ENCODE assay signal across 13 mouse cellular contexts in genomic region chr9:45432639-45433038, GRCm38 (mm10). TPM values are rescaled to one million over a fixed set of nuclear protein-coding genes. Genes with fewer than 3 reads are reported as not detected.
DNase-seq lines count a peak whose midpoint lies in the region; ATAC-seq lines count a peak whose summit lies in the region.
"Had no signal": no experiment of that assay in that cellular context is flagged by ENCODE, and none has a peak within 500 bp of the region (broad histone marks: within the 10 kb centered on the region; RNA-seq: fewer than 3 reads in every experiment).

No protein-coding gene starts in this region.

- peak overlapping the region; percentile 81 for H3K4me2 ChIP-seq in hindbrain, embryonic 14.5 days (replicated peaks)
- H3K4me2 ChIP-seq: limb, embryonic 15.5 days had no signal

- H3K36me3 ChIP-seq in hindbrain, embryonic 14.5 days (replicated peaks; ENCODE audit: control insufficient read depth, insufficient read depth) = no peaks in the 10 kb centered on the region
- H3K36me3 ChIP-seq: limb, embryonic 15.5 days had no signal

- H3K27me3 ChIP-seq in hindbrain, embryonic 14.5 days (ENCODE audit: control insufficient read depth, insufficient read depth, low read length) = peaks cover 41% of the 10 kb centered on the region

- intact Hi-C loops in left cerebral cortex, postnatal 36 days (cut with DNase I) = loop anchor here (5.0 kb wide), 2 partner anchors 35 to 105 kb away; no protein-coding TSS in a partner anchor

- peak overlapping the region; percentile 68 for H3K4me3 ChIP-seq in hindbrain, embryonic 14.5 days (replicated peaks; ENCODE audit: low read length)
- H3K4me3 ChIP-seq: limb, embryonic 15.5 days had no signal

- no peak for ATAC-seq in hindbrain, embryonic 14.5 days (ENCODE audit: low FRiP score)

- WGBS in hindbrain, embryonic 14.5 days = 40% methylated on average over 12 of the region's 12 CpGs

- H3K9ac ChIP-seq in hindbrain, embryonic 14.5 days = peak overlapping the region; percentile 79
- H3K9ac ChIP-seq: limb, embryonic 15.5 days had no signal

- peak overlapping the region; percentile 87 for H3K27ac ChIP-seq in hindbrain, embryonic 14.5 days
- H3K27ac ChIP-seq: kidney, postnatal 0 days; limb, embryonic 15.5 days had no signal

- DNase-seq in left cerebral cortex, adult 18-20 months (ENCODE audit: low spot score in 2 of 2) = peak; percentile 27 to 65
- no peak for DNase-seq in left cerebral cortex, adult 11 months (ENCODE audit: low spot score)
- DNase-seq in hindbrain, embryonic 14.5 days (ENCODE audit: low spot score) = no peak
- DNase-seq in left cerebral cortex, postnatal 36 days (ENCODE audit: low spot score in 2 of 2) = peak; percentile 51 to 62
- peak; percentile 38 for DNase-seq in right cerebral cortex, postnatal 14 days
- DNase-seq in adrenal gland, postnatal 10 days = no peak
- no peak for DNase-seq in retina, embryonic 14.5 days (ENCODE audit: low spot score)
- no peak for DNase-seq in cerebellum, postnatal 36 days
- DNase-seq: heart, postnatal 4 days; lung, postnatal 14 days; thymus, postnatal 14 days had no signal

- peaks cover 45% of the 10 kb centered on the region for H3K4me1 ChIP-seq in hindbrain, embryonic 14.5 days (replicated peaks; ENCODE audit: control insufficient read depth, insufficient read depth, low read length)

- no peaks in the 10 kb centered on the region for H3K9me3 ChIP-seq in hindbrain, embryonic 14.5 days (ENCODE audit: control insufficient read depth, low read length)
- H3K9me3 ChIP-seq: limb, embryonic 15.5 days had no signal

RNA-seq across cellular contexts. Expression of gene Dscaml1, which starts 6.2 kb away (rescaled TPM):
- 10 to 100 TPM; 47.7 to 48.3 TPM for total RNA-seq in left cerebral cortex, adult 18-20 months (2021)
- 13.2 and 15.1 TPM in 2 replicates for polyA plus RNA-seq in hindbrain, embryonic 14.5 days (2014; fragmentation: Nextera tagmentation; extraction: Ambion mirVana)
- 10 to 100 TPM; 42.5 to 64.6 TPM for total RNA-seq in left cerebral cortex, postnatal 36 days (2021)
- total RNA-seq in adrenal gland, postnatal 10 days (2021) = 1 to 10 TPM in 1 of 2 experiments, under 1 TPM in 1; 0.33 to 1.1 TPM
- total RNA-seq: heart, postnatal 4 days had no signal

RNA-seq across cellular contexts. Expression of gene Fxyd2, which starts 33.2 kb away (rescaled TPM):
- 1 to 10 TPM; 8.0 to 8.2 TPM for total RNA-seq in left cerebral cortex, adult 18-20 months (2021)
- polyA plus RNA-seq in hindbrain, embryonic 14.5 days (2014; fragmentation: Nextera tagmentation; extraction: Ambion mirVana) = 8.8 and 12.7 TPM in 2 replicates
- total RNA-seq in left cerebral cortex, postnatal 36 days (2021) = 1 to 10 TPM; 5.7 to 5.8 TPM
- total RNA-seq in adrenal gland, postnatal 10 days (2021) = 1 to 10 TPM; 2.3 to 7.3 TPM

Comparison
In these comparisons a context has a peak if more than half of its experiments do, and no peak if none do; other contexts are left out.
1. DNase-seq: peak in left cerebral cortex, adult 18-20 months (2 of 2), left cerebral cortex, postnatal 36 days (2 of 2) and right cerebral cortex, postnatal 14 days (single experiment); none in left cerebral cortex, adult 11 months (single experiment), hindbrain, embryonic 14.5 days (single experiment), adrenal gland, postnatal 10 days (single experiment), retina, embryonic 14.5 days (single experiment) and cerebellum, postnatal 36 days (0 of 2).
2. RNA of gene Dscaml1, which starts 6.2 kb away (total RNA-seq): 42.5 to 64.6 TPM in left cerebral cortex, postnatal 36 days and 47.7 to 48.3 TPM in left cerebral cortex, adult 18-20 months; 0.33 to 1.1 TPM in adrenal gland, postnatal 10 days; every median in the first group is over 10 times any median in the second.